Mouse (Mus musculus) midbrain, embryonic 15.5 days (tissue): ENCODE measurements at regions not wholly inside any gene's neighbourhood (a gene's known extent, or its start where the extent isn't known, plus 50 kb on each side); places are given as distances from the start of the nearest gene placed in this dataset.
"Not testable (repeated sequence)": the region's sequence is repeated elsewhere in the genome, so short reads cannot be mapped to it uniquely, and the experiment has no call there.

Experiments
- ATAC-seq: fragments of 200-750 bp; cut with Nextera tagmentation; replicated peaks from 2 replicates; pipeline ENCODE4 v1.8.0; 2017; ENCODE audit warnings: moderate TSS enrichment
- H3K27ac ChIP-seq: fragments of 300-500 bp; sonication (generic); 2 replicates; pipeline ENCODE4 v1.5.1; 2015; ENCODE audit warnings: mild to moderate bottlenecking, inconsistent platforms
- H3K27me3 ChIP-seq: fragments of 300-500 bp; sonication (generic); replicated peaks from 2 replicates; pipeline ENCODE4 v1.6.1; 2015; ENCODE audit warnings: inconsistent platforms
- H3K36me3 ChIP-seq: fragments of 300-500 bp; sonication (generic); replicated peaks from 2 replicates; pipeline ENCODE4 v1.6.1; 2015; ENCODE audit warnings: inconsistent platforms
- H3K4me1 ChIP-seq: fragments of 300-500 bp; sonication (generic); 2 replicates; pipeline ENCODE4 v1.6.1; 2015; ENCODE audit warnings: inconsistent platforms
- H3K4me2 ChIP-seq: fragments of 300-500 bp; sonication (generic); 2 replicates; pipeline ENCODE4 v1.6.1; 2015; ENCODE audit warnings: inconsistent platforms, mild to moderate bottlenecking, moderate library complexity
- H3K4me3 ChIP-seq: fragments of 300-500 bp; sonication (generic); 2 replicates; pipeline ENCODE4 v1.5.1; 2015; ENCODE audit warnings: mild to moderate bottlenecking, inconsistent platforms
- H3K9ac ChIP-seq: fragments of 300-500 bp; sonication (generic); 2 replicates; pipeline ENCODE4 v1.6.1; 2015; ENCODE audit warnings: mild to moderate bottlenecking, inconsistent platforms
- H3K9me3 ChIP-seq: fragments of 300-500 bp; sonication (generic); 2 replicates; pipeline ENCODE4 v1.6.1; 2016; ENCODE audit warnings: inconsistent platforms
- WGBS: fragments of 180-500 bp; shearing (Covaris S2); methylation state at CpG from one replicate; pipeline ENCODE4 v1.1.7; 2015; ENCODE audit warnings: mixed read lengths; 5-methylcytosine and 5-hydroxymethylcytosine counted together

DNA sequence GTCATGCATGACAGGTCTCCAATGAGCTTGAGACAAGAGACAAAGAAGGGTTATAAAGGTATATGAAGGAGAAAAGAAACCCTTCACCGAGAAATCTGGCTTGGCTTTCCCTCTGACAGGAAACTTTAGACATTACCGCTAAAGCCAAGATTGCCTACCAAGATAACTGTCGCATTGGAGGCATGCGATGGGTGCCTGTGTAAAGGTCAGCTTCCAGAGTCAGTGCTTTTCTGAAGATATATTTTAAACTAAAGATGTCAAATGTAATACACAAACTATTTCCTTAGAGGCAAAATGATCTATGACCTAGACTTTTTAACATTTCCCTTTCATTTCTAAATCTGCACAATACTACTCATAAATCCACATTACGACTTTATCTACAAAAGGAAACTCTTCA, 135.6 kb downstream of the Akr1d1 start:
- no peaks in the 10 kb centered on the region for H3K9me3 ChIP-seq
- H3K27ac ChIP-seq, result no peak overlapping the region
- no peak overlapping the region for H3K4me2 ChIP-seq
- no peak overlapping the region for H3K9ac ChIP-seq
- no peaks in the 10 kb centered on the region for H3K4me1 ChIP-seq
- H3K27me3 ChIP-seq, result no peaks in the 10 kb centered on the region
- WGBS, result 88% methylated on average over 5 of the region's 5 CpGs
- no peaks in the 10 kb centered on the region for H3K36me3 ChIP-seq
- no peak overlapping the region for H3K4me3 ChIP-seq
- no peak for ATAC-seq

DNA sequence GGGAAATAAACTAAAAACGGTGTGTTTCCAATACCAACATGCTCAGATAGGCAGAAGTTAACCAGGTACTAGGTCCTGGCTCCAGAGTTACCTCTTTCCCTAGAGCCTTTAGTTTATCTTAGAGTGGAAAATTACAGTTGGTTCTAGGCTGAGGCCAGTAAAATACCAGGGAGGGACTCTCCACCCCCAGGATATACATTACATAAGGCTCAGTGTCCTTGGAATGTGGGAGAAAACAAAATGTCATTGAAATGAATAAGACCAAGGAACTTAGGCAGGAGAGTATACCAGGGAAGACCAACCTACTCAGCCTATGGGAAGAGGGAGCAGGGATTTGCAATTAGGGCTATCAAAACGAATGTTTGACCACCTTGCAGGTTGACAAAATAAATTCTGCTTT, 139.4 kb downstream of the Akr1d1 start:
- WGBS, result 59% methylated on average over 2 of the region's 2 CpGs
- Histone ChIP-seq H3K4me1 (no peaks in the 10 kb centered on the region), H3K9me3 (no peaks in the 10 kb centered on the region), H3K27ac (no peak overlapping the region), H3K36me3 (no peaks in the 10 kb centered on the region), H3K9ac (no peak overlapping the region), H3K4me3 (no peak overlapping the region), H3K4me2 (no peak overlapping the region), H3K27me3 (no peaks in the 10 kb centered on the region)
- ATAC-seq, result no peak

DNA sequence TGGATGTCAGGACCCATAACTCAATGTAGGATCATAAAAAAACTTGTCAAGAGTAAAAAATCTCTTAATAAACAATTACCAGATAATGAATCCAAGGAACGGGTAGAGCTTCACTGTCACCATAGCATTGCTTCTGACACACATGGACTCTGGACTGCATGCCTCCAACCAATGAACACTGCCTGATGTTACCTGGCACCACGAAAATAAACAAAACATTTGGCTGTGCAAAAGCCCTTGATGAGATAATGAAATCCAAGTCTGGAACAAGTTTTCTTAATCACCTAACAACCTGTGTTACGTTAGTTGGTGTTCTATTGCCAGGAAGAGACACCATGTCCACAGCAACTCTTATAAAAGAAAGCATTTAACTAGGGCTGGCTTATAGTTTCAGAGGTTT, 140.7 kb downstream of the Akr1d1 start:
- WGBS, result 83% methylated on average over 3 of the region's 3 CpGs

DNA sequence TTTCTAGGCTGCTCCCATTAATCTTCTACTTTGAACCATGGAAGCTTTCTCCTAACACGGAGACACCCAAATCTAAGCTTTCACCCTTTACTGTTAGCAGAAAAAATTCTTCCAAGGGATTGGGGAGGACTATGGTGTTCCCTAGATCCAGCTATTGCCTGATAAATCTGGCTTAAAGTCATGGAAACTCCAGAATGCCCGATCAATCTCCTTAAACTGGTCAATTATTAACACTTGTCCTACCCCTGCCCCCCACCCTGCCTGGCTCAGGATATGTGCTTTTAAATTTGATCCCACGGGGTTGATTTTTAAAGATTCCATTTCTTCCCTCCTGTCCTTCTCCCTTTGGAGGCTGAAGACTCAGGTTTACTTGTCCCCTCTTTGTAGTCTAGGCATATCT, 149.9 kb downstream of the Akr1d1 start:
- Histone ChIP-seq H3K4me3 (no peak overlapping the region), H3K9me3 (no peaks in the 10 kb centered on the region), H3K27ac (no peak overlapping the region), H3K36me3 (no peaks in the 10 kb centered on the region), H3K27me3 (no peaks in the 10 kb centered on the region), H3K4me1 (no peaks in the 10 kb centered on the region), H3K9ac (no peak overlapping the region), H3K4me2 (no peak overlapping the region)
- WGBS, result 81% methylated on average over 3 of the region's 3 CpGs
- no peak for ATAC-seq

More for the DNA sequence above, 140.7 kb downstream of the Akr1d1 start:
- Histone ChIP-seq H3K27ac (no peak overlapping the region), H3K36me3 (no peaks in the 10 kb centered on the region), H3K4me3 (no peak overlapping the region), H3K4me1 (no peaks in the 10 kb centered on the region), H3K9me3 (no peaks in the 10 kb centered on the region), H3K9ac (no peak overlapping the region), H3K27me3 (no peaks in the 10 kb centered on the region), H3K4me2 (no peak overlapping the region)
- no peak for ATAC-seq

DNA sequence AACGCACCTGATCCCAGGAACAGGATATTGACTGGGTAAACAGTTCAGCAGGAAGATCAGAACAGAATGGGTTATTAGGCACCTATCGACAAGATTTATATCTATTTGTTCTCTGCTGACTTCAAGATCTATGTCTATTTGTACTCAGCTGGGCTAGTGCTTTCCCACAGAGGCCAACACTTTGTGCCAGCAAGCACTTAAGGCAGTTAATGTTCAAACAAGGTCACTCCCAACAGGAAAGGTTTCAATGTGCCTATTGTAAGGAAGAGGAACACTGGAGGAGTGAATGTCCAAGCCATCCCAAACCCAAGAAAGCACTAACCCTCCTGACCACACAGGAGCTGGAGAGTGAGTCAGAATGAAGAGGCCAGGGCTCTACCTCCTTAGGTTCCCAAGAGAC, 151.4 kb downstream of the Akr1d1 start:
- not testable (repeated sequence) for H3K27me3 ChIP-seq, H3K4me2 ChIP-seq, H3K4me3 ChIP-seq, ATAC-seq, H3K27ac ChIP-seq, H3K36me3 ChIP-seq, H3K9ac ChIP-seq, H3K4me1 ChIP-seq, H3K9me3 ChIP-seq
- 91% methylated on average over 2 of the region's 2 CpGs for WGBS

DNA sequence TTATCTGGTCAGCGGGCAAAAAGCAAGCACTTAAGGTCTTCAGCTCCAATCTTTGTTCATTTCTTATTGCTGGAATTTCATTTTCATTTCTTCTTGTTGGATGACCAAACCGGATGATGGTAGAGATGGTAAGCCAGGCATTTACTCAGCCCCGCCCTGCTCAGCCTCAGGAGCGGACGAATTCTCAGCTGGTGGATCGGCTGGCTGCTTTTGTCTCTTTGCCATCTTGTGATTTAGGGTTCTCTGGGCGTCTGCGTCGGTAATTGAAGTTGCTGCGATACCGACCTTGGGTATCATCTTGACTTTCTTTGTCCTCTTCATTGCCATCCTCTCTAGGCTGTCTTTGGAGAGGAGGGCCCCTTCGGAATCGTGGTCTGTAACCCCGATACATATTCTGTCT, 156.1 kb downstream of the Akr1d1 start:
- Histone ChIP-seq H3K4me1 (no peaks in the 10 kb centered on the region), H3K4me3 (no peak overlapping the region), H3K9ac (no peak overlapping the region), H3K9me3 (no peaks in the 10 kb centered on the region), H3K36me3 (no peaks in the 10 kb centered on the region), H3K27ac (no peak overlapping the region), H3K27me3 (no peaks in the 10 kb centered on the region), H3K4me2 (no peak overlapping the region)
- 97% methylated on average over 14 of the region's 14 CpGs for WGBS
- ATAC-seq, result no peak

DNA sequence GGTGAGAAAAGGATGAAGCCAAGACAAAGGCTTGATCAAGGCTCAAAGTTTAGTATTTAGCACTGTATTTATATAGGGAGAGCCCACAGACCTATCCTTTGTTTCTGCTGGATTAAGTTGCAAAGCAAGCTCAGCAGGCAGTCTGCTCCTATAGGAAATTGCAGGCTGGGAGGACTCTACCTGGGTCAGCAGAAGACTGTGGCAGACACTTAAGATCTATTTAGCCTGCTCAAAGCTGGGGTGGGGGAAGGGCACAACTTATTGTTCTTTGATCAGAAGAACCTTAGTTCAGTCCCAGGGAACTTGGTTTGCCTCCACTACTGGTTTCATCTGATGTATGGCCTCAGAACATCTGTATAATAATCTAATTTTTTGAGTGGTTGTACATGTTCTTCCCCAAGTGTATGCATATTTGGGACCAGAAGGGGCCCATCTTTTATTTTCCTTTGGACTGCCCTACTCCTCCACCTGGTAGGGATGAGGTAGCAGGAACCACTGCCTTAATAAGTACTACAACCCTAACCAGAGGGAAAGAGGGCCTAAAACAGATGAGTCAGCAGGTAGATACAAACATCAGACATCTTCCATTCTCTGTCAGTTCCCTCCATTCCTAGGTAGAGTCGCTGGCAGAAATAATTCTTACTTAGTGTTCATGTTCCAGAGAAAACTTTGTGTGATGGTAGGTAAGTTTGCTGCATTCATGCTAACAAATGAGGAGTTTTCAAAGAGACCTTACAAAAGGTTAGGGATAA, 159.1 kb downstream of the Akr1d1 start:
- H3K9ac ChIP-seq, result no peak overlapping the region
- H3K4me2 ChIP-seq, result no peak overlapping the region
- H3K4me3 ChIP-seq, result no peak overlapping the region
- ATAC-seq, result no peak
- H3K36me3 ChIP-seq, result no peaks in the 10 kb centered on the region
- H3K27ac ChIP-seq, result no peak overlapping the region
- 50% methylated on average over 1 of the region's 1 CpGs for WGBS
- no peaks in the 10 kb centered on the region for H3K4me1 ChIP-seq
- H3K9me3 ChIP-seq, result no peaks in the 10 kb centered on the region
- H3K27me3 ChIP-seq, result no peaks in the 10 kb centered on the region

DNA sequence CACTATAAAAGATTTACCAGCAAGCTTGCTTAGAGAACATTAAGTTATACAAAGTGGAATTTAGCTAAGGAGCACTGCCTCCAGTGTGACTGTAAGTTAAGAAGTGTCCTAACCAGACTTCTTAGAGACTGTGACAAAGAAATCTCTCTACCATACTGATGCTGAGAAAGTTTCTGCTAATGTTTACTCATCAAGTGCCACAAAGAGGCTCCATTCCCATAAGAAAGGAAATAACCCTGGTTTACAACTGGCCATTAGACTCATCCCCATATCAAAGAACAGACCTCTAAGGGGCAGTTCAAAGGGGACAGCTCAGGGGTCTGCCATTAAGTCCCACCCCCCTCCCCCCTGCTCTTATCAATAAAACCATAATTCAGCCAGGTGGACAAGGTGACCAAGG, 159.7 kb downstream of the Akr1d1 start:
- ATAC-seq, result no peak
- H3K9me3 ChIP-seq, result no peaks in the 10 kb centered on the region
- H3K4me3 ChIP-seq, result no peak overlapping the region
- no peak overlapping the region for H3K9ac ChIP-seq
- H3K27ac ChIP-seq, result no peak overlapping the region
- no peaks in the 10 kb centered on the region for H3K36me3 ChIP-seq
- H3K27me3 ChIP-seq, result no peaks in the 10 kb centered on the region
- H3K4me1 ChIP-seq, result no peaks in the 10 kb centered on the region
- no peak overlapping the region for H3K4me2 ChIP-seq

DNA sequence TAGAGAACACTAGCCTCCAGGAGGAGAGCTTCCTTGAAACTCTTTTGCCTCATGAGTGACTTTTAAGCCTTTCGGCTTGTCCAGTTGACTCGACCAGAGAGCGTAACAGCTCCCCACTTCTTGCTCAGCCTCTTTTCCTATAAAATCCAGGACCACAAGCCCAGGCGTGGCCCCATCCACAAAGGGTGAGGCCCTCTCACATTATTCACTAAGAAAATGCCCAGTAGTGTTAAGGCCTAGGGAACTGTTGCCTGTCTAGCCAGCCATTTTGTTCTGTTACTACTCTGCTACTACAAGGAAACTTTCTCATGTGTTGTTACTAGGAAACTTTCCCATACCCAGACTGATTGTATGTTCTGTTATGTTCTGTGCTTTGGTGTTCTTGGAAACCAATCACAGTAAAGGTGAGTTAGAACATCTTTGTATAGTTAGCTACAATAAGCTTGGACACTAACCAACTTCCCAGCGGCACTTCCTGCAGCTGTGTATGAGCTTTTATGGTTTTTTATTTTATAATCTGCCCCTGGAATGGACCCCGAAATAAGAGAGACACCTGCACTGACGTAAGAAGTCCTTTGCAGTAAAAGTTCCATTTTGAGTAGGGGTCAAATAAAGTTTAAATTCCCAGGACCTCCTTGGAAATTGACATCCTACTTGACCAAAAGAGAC, 162.1 kb downstream of the Akr1d1 start:
- Histone ChIP-seq H3K4me1 (no peaks in the 10 kb centered on the region), H3K9me3 (no peaks in the 10 kb centered on the region), H3K27me3 (no peaks in the 10 kb centered on the region), H3K9ac (no peak overlapping the region), H3K4me3 (no peak overlapping the region), H3K27ac (no peak overlapping the region), H3K4me2 (no peak overlapping the region), H3K36me3 (no peaks in the 10 kb centered on the region)
- 89% methylated on average over 7 of the region's 7 CpGs for WGBS
- ATAC-seq, result no peak

DNA sequence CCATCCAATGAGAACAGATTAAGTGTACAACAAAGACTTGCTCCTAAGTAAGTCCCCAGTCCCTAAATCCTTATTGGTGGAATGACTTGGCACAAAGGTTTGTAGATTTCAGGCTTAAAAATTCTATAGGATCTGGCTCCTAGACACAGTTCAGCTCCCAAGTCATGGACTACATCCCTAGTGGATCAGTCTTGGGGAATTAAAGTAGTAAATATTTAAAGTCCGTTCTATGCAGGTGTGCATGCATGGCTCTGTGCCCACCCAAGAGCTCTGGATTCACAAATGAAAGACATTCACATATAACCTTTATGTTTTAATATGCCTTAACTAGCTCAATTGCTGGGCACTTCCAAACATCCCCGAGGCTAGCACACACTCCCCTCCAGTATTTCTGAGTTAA, 162.8 kb downstream of the Akr1d1 start:
- no peak for ATAC-seq
- 71% methylated on average over 2 of the region's 2 CpGs for WGBS

DNA sequence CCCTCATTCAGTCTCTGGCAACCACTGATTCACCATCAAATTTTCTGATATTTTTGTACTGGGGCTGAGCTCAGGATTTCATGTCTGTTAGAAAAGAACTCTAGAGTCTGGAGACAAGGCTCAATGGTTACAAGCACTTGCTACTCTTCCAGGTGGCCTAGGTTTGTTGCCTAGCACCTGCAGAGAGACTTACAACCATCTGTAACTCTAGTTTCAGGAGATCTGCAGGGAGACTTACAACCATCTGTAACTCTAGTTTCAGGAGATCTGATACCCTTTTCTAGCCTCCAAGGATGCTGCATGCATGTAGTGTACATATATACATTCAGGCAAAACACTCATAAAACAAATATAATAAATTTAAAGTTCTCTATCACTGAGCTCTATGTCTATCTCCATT, 166.1 kb downstream of the Akr1d1 start:
- Histone ChIP-seq H3K36me3 (no peaks in the 10 kb centered on the region), H3K27ac (no peak overlapping the region), H3K4me1 (no peaks in the 10 kb centered on the region), H3K9ac (no peak overlapping the region), H3K4me2 (no peak overlapping the region), H3K9me3 (no peaks in the 10 kb centered on the region), H3K27me3 (no peaks in the 10 kb centered on the region), H3K4me3 (no peak overlapping the region)
- no peak for ATAC-seq

More for the DNA sequence above, 162.8 kb downstream of the Akr1d1 start:
- Histone ChIP-seq H3K9me3 (no peaks in the 10 kb centered on the region), H3K4me3 (no peak overlapping the region), H3K36me3 (no peaks in the 10 kb centered on the region), H3K27ac (no peak overlapping the region), H3K4me2 (no peak overlapping the region), H3K9ac (no peak overlapping the region), H3K27me3 (no peaks in the 10 kb centered on the region), H3K4me1 (no peaks in the 10 kb centered on the region)

DNA sequence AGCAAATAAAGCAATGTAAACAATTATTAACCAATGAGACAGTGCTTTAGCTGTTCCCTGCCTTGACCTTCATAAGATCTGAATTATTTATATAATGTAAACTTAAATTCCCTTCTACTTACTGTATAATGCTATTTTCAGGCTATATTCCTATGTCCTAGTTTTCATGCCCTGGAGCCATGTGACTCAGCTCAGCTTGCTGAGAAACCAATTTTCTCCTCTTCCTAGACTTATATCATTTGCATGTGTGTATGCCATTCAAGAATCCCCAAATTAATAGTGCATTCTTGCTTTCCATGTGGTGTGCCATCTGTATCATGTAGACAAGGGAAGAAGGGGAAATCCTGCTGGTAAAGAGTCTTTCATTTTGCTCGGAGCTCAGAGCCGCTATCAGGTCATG, 166.7 kb upstream of the Trim24 start:
- Histone ChIP-seq H3K4me2 (no peak overlapping the region), H3K4me1 (no peaks in the 10 kb centered on the region)
- 83% methylated on average over 2 of the region's 2 CpGs for WGBS

DNA sequence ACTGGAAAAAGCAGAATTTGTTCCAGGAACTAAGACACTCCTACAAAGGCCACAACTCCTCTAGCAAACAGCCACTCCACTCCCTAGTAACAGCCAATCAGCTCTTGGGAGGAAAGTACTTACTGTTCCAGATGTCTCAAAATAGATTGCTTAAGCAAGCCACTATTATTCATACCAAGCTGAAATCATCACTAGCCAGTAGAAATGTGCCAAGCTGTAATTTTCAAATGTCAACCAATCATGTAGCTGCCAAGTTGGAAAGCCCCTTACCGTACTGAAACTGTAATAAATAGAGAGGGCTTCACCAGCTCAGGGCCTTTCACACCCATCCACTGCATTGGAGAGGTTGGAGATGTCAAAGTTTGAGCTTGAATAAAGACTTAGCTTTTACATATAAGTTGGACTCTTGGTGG, 164.9 kb upstream of the Trim24 start:
- Histone ChIP-seq H3K9me3 (no peaks in the 10 kb centered on the region), H3K4me3 (no peak overlapping the region), H3K4me1 (no peaks in the 10 kb centered on the region), H3K27ac (no peak overlapping the region), H3K36me3 (no peaks in the 10 kb centered on the region), H3K4me2 (no peak overlapping the region), H3K27me3 (no peaks in the 10 kb centered on the region), H3K9ac (no peak overlapping the region)
- no peak for ATAC-seq
- WGBS, result 94% methylated on average over 1 of the region's 1 CpGs

More for the DNA sequence above, 166.7 kb upstream of the Trim24 start:
- no peaks in the 10 kb centered on the region for H3K27me3 ChIP-seq
- no peaks in the 10 kb centered on the region for H3K9me3 ChIP-seq
- H3K4me3 ChIP-seq, result no peak overlapping the region
- no peak for ATAC-seq
- no peak overlapping the region for H3K9ac ChIP-seq
- no peaks in the 10 kb centered on the region for H3K36me3 ChIP-seq
- H3K27ac ChIP-seq, result no peak overlapping the region
